Mouse (Mus musculus) natural killer cell, adult 2 months (primary cell): ENCODE data around the gene Heg1.

ENCODE experiments used
- DNase-seq, 2 experiments: peaks; one replicate each; pipeline ENCODE4 v3.0.0; 2022; ENCODE audit warnings: low spot score in 2 of 2

Gene Heg1

DNA sequence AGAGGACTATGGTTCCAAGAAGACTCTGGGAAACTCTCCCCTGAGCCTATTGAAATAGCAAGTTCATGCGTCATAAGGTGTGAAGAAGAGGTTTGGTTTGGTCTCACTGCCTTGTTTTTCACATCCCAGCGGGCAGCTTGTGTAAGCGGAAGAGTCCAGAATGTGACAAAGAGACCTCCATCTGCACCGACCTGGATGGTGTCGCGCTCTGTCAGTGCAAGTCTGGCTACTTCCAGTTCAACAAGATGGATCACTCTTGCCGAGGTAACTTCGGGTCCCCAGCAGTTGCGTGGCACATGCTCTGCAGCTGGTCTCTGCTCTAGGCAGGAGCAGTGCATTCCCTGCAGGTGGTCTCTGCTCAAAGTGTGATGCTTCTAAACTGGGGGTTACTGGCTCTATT is 58.1 kb downstream of the Heg1 start:
- DNase-seq: no peak

DNA sequence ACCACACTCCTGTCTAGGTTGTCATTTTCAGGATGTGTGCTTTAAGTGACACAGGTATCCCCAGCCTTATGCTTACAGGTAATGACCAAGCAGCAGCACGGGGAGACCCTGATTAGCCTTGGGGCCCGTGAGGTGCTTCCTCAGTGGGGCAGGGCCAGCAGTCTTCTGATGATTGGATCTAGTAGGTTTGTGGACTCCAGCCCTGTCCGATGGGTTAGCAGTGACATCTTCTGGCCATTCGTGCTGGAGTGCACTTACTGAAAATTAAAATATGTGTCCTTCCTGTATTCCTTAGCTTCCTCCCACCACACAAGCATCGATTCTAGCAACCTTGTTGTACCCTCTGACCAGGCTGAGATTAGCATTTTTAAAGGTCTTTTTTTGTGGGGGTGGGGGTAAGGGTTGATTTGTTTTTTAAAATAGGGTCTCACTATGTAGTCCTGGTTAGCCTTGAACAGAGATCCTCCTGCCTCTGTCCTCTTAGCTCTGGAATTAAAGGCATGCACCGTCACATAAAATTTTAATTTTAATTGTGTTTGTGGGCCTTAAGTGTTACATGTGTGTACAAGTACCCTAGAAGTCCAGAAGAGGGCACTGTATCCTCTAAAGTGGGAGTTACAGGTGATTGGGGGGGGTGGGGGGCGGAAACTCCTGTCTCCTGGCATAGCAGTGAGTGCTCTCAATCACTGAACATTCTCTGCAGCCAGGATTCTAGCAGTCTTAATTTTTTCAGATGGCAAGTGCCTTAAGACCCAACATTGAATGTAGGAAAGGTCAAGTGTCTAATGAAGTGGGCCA is 60.7 kb downstream of the Heg1 start:
- DNase-seq: no peak

- peak in 1 of 2 experiments; percentile 68 for DNase-seq
These were observed 61.3 kb downstream of the Heg1 start for GRCm38 (mm10) chr16:33745457-33745856.

DNA sequence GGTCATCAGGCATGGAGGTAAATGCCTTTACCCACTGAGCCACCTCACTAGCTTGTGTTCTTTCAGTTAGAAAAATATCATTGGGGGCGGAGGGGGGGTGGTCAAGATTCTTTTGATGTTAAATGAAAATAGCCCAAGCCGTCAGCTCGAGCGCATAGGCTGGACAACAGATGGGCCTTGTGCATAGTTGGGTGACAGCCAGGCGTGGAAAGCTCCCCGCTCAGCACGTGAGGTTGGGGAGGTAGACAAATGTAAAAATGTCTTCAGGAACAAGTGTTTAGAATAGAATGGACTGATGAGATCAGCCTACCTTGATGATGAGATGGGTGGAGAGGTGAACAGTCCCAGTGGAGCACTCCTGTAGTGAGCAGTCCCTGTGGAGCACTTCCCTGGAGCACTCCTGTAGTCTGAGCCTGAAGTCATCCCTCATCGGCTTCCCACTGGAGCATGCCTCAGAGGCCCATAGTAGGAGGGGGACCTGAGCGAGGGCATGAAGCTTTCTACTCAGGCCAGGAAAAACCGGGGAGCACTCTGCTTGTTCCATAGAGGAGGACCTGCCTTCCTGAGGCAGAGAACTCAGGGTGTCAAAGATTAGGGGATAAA is 62.0 kb downstream of the Heg1 start:
- DNase-seq: no peak

GRCm38 (mm10) chr16:33747346-33747954 is 63.3 kb downstream of the Heg1 start:
- DNase-seq: peak in 1 of 2 experiments; percentile 18

- DNase-seq: no peak
These were observed 63.8 kb downstream of the Heg1 start for GRCm38 (mm10) chr16:33747994-33748393.

GRCm38 (mm10) chr16:33751152-33751551 is 67.0 kb downstream of the Heg1 start:
- DNase-seq: peak in 1 of 2 experiments; percentile 64

DNA sequence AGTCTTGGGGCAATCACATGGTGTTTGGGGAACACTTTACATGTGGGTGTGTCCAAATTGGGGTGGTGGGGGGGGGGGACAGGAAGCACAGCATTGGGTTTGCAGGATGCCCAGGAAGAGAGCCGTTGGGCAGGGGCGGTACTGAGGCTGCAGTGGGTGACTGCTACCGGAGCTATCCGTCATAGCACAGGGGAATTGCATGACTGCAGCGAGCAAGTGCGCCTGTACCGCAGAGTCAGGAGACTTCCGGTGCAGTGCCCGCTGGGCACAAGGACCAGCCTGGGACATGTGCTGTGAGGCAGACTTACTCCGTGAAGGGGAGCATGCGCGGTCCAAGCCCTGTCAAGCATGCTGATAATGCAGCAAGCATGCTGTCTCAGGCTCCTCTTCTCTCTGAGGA is 67.4 kb downstream of the Heg1 start:
- DNase-seq: peak; percentile 57 to 87

GRCm38 (mm10) chr16:33752904-33753578 is 68.9 kb downstream of the Heg1 start:
- no peak for DNase-seq

- DNase-seq: no peak
These were observed 71.1 kb downstream of the Heg1 start for GRCm38 (mm10) chr16:33755293-33755692.

GRCm38 (mm10) chr16:33755961-33756360 is 71.8 kb downstream of the Heg1 start:
- no peak for DNase-seq

DNA sequence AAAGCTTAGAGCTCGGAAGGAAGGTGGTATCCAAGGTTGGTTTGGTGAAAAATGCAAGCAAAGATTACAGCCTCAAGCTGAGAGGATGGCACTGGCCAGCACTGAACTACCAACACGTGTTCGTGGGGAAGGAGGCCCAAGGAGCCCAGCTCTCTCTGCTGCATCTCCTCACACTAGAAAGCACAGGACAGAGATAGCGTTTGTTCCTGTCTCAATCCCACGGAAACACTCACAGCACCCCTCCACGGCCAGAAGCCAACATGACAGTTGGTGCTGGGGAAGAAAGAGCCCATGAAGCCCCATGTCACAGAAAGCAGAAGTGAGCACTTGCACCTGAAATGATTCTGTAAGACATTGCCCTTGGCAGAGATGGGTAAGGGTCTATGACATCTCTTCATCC is 72.2 kb downstream of the Heg1 start:
- peak in 1 of 2 experiments; percentile 66 for DNase-seq

GRCm38 (mm10) chr16:33759207-33759606 is 75.0 kb downstream of the Heg1 start:
- no peak for DNase-seq

- no peak for DNase-seq
These were observed 76.4 kb downstream of the Heg1 start for GRCm38 (mm10) chr16:33760542-33760941.

DNA sequence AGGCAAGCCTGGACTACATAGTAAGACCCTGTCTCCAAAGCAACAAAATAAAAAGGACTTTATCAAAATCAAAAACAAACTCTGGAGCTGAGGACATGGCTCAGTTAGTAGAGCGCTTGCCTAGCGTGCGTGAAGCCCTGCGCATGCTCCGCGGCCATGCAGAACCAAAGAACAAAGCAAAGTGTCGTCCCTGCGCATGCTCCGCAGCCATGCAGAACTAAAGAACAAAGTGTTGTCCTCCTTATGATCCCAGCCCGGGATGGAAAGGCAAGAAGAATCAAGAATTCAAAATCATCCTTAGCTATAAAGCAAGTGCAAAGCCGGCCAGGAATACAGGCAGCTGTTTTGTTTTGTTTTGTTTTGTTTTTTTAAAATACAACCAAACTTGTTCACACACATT is 76.8 kb downstream of the Heg1 start:
- no peak for DNase-seq

GRCm38 (mm10) chr16:33764501-33765193 is 80.5 kb downstream of the Heg1 start:
- no peak for DNase-seq

GRCm38 (mm10) chr16:33765477-33765876 is 81.3 kb downstream of the Heg1 start:
- no peak for DNase-seq

GRCm38 (mm10) chr16:33766309-33766708 is 82.1 kb downstream of the Heg1 start:
- no peak for DNase-seq

- DNase-seq: no peak
These were observed 82.6 kb downstream of the Heg1 start for GRCm38 (mm10) chr16:33766757-33767156.

- no peak for DNase-seq
These were observed 84.5 kb downstream of the Heg1 start for GRCm38 (mm10) chr16:33768491-33769278.

- DNase-seq: peak; percentile 61
These were observed 85.7 kb downstream of the Heg1 start for GRCm38 (mm10) chr16:33769848-33770247.
